Mouse (Mus musculus): ENCODE results near the gene Fahd1.

DNA sequence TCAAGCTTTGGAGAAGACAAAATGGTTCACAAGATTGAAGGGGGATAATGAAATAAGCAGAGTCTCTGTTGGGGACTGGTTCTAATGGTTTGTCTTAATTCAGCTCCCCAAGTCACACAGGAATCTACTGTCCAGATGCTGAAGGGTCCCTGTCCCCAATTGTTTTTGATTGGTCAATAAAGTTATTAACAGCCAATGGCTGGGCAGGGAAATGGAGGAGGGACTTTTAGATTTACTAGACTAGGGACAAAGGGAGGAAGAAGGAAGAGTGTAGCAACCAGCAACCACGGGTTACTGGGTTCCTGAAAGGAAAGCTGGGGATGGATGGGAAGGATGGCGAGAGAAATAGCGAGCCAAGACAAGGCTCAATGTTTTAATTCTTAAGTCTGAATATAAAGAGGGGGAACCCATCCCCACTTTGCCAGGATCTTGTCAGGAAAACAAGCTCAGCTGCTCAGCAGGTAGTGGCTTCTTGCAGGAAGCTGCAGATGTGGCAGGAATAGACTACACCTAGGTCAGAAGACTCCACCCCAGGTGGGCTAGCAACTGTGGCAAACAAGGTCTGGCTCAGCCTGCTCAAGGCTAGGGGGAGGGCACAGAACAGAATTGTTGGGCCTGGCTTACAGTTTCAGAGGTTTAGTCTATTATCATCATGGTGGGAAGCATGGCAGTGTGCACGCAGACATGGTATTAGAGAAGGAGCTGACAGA lies 23.7 kb upstream of the Fahd1 start:
- TF ChIP-seq CTCF (IDR thresholded peaks at IDR 0.05; ENCODE audit: extremely low read depth, insufficient read depth, low read length) (no peak), POLR2A (IDR thresholded peaks at IDR 0.05; ENCODE audit: extremely low read depth, insufficient read depth, low read length) (no peak)

All from cortical plate, adult 2 months (tissue).